Comparison of ENCODE assay signal across 8 mouse cellular contexts in the genomic region with DNA sequence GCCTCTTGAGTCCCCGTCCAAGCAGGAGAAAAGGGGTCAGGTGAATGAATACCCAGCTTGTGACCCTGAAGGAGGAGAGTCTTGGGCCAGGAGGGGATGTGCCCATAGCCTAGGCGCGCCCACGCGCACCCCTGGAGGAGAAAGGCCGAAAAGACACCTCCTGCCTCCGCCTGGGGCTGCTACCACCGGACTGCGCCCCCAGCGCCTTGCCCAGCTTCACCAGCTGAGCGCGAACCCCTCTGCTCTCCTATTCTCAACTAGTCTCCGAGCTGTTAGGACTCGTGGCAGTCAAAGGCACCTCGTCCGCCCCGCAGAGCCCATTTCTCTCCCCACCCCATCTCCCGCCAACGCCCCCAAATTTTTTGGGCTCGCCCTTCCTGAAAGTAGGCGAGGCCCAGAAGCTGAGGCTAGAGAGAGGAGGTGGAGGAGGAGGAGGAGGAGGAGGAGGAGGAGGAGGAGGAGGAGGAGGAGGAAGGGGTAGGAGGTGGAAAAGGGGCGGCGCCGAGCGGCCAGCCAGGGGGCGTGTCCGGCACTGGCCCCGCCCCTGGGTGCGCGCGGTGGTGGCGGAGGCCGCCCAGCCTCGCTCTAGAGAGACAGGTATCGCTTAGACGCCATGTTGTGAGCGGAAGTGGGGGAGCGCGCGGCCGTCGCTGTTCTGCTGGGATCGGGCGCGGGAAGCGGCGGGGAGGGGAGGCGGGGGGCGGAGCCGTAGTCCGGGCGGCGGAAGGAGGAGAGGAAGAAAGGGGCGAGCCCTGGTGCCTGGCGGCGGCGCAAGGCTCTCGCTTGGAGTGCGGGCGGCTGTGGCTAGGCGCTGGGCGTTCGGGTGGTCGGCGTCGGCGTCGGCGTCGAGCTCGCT. TPM values are rescaled to one million over a fixed set of nuclear protein-coding genes. Genes with fewer than 3 reads are reported as not detected.
DNase-seq lines count a peak whose midpoint lies in the region; ATAC-seq and TF ChIP-seq lines count a peak whose summit lies in the region.

No protein-coding gene starts in this region.

- peak; percentile 78 for ATAC-seq in activated CD4-positive, CD25-positive, alpha-beta regulatory T cell, adult 4 months
- peak; percentile 96 for ATAC-seq in hindbrain, postnatal 0 days
- peak; percentile 76 for ATAC-seq in megakaryocyte progenitor cell, adult 5-6 weeks (replicated peaks; ENCODE audit: poor library complexity)

- H3K36me3 ChIP-seq in hindbrain, postnatal 0 days (ENCODE audit: insufficient read depth, low read length) = no peaks in the 10 kb centered on the region

- H3K27ac ChIP-seq in gastrocnemius, adult 2 months = peak overlapping the region; percentile 93
- peak overlapping the region; percentile 78 for H3K27ac ChIP-seq in hindbrain, postnatal 0 days

- no peaks in the 10 kb centered on the region for H3K4me1 ChIP-seq in hindbrain, postnatal 0 days (ENCODE audit: insufficient read depth, low read length)

- peak overlapping the region; percentile 89 for H3K4me3 ChIP-seq in gastrocnemius, adult 2 months
- peak overlapping the region; percentile 55 for H3K4me3 ChIP-seq in hindbrain, postnatal 0 days (ENCODE audit: low read length)

- H3K9me3 ChIP-seq in hindbrain, postnatal 0 days (ENCODE audit: low read length) = no peaks in the 10 kb centered on the region

- peak overlapping the region; percentile 58 for H3K4me2 ChIP-seq in hindbrain, postnatal 0 days (ENCODE audit: low read depth, low read length)

- 31% methylated on average over 49 of the region's 71 CpGs for WGBS in hindbrain, postnatal 0 days

- peak; percentile 57 for TF ChIP-seq CTCF in gastrocnemius, adult 2 months (IDR thresholded peaks at IDR 0.05)
- TF ChIP-seq CTCF in hindbrain, postnatal 0 days (IDR thresholded peaks at IDR 0.05; ENCODE audit: low read depth) = peak; percentile 59

- no peaks in the 10 kb centered on the region for H3K27me3 ChIP-seq in hindbrain, postnatal 0 days (ENCODE audit: insufficient read depth, low read length)

- intact Hi-C loops in gastrocnemius, adult 2 months (cut with DNase I) = loop anchor here (5.0 kb wide), 1 partner anchor 208 kb away; no protein-coding TSS in a partner anchor
- intact Hi-C loops in left cerebral cortex, postnatal 10 days (cut with DNase I) = loop anchor here (10.0 kb wide), 2 partner anchors 191 to 281 kb away; no protein-coding TSS in a partner anchor

- H3K9ac ChIP-seq in hindbrain, postnatal 0 days (replicated peaks; ENCODE audit: low read length) = peak overlapping the region; percentile 60

- DNase-seq in cerebellum, postnatal 4 days (ENCODE audit: low spot score in 2 of 2) = peak; percentile 56 to 78
- peak; percentile 93 for DNase-seq in gastrocnemius, adult 2 months
- peak; percentile 88 for DNase-seq in hindbrain, postnatal 0 days (ENCODE audit: low spot score)
- DNase-seq in left cerebral cortex, postnatal 10 days (ENCODE audit: extremely low spot score in 1 of 2, low spot score in 2 of 2) = peak; percentile 71 to 91
- DNase-seq in right cerebral cortex, postnatal 10 days (ENCODE audit: low spot score in 2 of 2) = peak; percentile 88 to 90
- DNase-seq in urinary bladder, postnatal 14 days (ENCODE audit: low spot score) = peak; percentile 88

RNA-seq across cellular contexts. Expression of a gene that starts 45.2 kb away (rescaled TPM):
- 1 to 10 TPM; 6.3 to 9.4 TPM for polyA plus RNA-seq in activated CD4-positive, CD25-positive, alpha-beta regulatory T cell, adult 4 months (2017; shearing (Covaris generic))
- 10 to 100 TPM; 53.7 to 59.4 TPM for total RNA-seq in gastrocnemius, adult 2 months (2021)
- 18.1 and 20.1 TPM in 2 replicates for total RNA-seq in hindbrain, postnatal 0 days (2014; rRNA removed)
- 3.5 and 4.0 TPM in 2 replicates for polyA plus RNA-seq in hindbrain, postnatal 0 days (2015; fragmentation: Nextera tagmentation; extraction: Ambion mirVana)
- 10 to 100 TPM; 36.9 to 46.7 TPM for total RNA-seq in left cerebral cortex, postnatal 10 days (2021)
- 60.2 and 64.4 TPM in 2 replicates for total RNA-seq in megakaryocyte progenitor cell, adult 5-6 weeks (2015)
- 28.0 and 35.8 TPM in 2 replicates for total RNA-seq in megakaryocyte progenitor cell, adult 5-6 weeks (2017)

Comparison
In these comparisons a context has a peak if more than half of its experiments do, and no peak if none do; other contexts are left out.
1. Peak in every context shown above with its lines: DNase-seq, ATAC-seq, H3K4me3 ChIP-seq and H3K27ac ChIP-seq.